Mouse (Mus musculus): ENCODE measurements around the gene Gm20388. TPM values are rescaled to one million over a fixed set of nuclear protein-coding genes. Genes with fewer than 3 reads are reported as not detected.

Gene Gm20388
- total and polyA plus RNA-seq, 2 experiments from 2014 or later: 51.3 TPM; not detected in 1

- 49% methylated on average over 33 of the region's 33 CpGs for WGBS
- no peak overlapping the region for H3K27ac ChIP-seq (ENCODE audit: low read depth, low read length)
- no peaks in the 10 kb centered on the region for H3K9me3 ChIP-seq (ENCODE audit: low read length)
- H3K9ac ChIP-seq: no peak overlapping the region
- DNase-seq (no peak), ATAC-seq (no peak)
- H3K4me2 ChIP-seq (ENCODE audit: low read depth): no peak overlapping the region
- no peak overlapping the region for H3K4me3 ChIP-seq (ENCODE audit: low read depth, low read length)
- no peaks in the 10 kb centered on the region for H3K4me1 ChIP-seq (ENCODE audit: insufficient read depth)
- no peaks in the 10 kb centered on the region for H3K36me3 ChIP-seq (ENCODE audit: insufficient read depth)
- TF ChIP-seq CTCF (IDR thresholded peaks at IDR 0.05; ENCODE audit: low read depth): no peak
- H3K27me3 ChIP-seq (ENCODE audit: insufficient read depth, low read length): no peaks in the 10 kb centered on the region
These were observed 1309.7 kb downstream of the Gm20388 start for GRCm38 (mm10) chr8:121220103-121220899.

DNA sequence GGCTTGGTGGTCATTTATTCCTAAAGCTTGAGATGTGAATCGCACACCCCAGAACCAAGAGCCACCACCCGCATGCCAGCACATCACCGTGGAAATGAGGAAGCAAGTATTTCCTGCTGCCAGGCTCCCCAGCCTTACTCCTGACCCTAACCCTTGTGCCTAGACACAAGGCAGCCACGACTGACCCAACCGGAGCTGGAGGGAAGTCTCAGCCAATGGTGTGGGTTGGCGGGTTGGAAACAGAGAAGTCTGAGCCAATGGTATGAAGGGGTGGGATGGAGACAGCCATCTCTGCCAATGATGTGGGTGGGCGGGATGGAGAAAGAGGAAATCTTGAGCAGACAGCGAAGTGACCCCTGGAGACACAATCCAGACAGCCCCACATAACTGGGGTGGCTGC, 1314.1 kb downstream of the Gm20388 start:
- DNase-seq: no peak
- no peaks in the 10 kb centered on the region for H3K36me3 ChIP-seq (ENCODE audit: insufficient read depth)
- WGBS: 79% methylated on average over 8 of the region's 8 CpGs

DNA sequence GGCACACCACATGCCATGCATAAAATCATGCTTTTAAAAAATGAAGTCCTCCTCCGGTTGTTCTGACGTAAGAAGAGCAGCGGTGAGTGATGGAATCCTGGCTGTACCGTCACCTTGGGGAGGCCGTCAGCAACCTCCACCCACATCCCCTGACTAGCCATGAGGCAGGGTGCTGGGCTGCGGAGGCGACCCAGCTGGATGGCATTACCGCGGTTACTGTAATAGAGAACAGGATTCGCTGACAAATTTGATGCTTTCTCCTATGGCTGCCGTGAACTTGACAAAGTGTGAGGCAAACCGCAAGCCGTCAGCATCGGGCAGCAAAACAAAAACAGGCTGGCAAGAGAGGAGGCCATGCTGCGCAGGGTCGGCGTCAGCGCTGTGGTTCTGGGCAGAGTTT, 1317.1 kb downstream of the Gm20388 start:
- ATAC-seq (peak; percentile 58), DNase-seq (no peak)
- Histone ChIP-seq H3K4me2 (ENCODE audit: low read depth) (no peak overlapping the region), H3K4me1 (ENCODE audit: insufficient read depth) (no peaks in the 10 kb centered on the region), H3K4me3 (ENCODE audit: low read depth, low read length) (no peak overlapping the region), H3K27me3 (ENCODE audit: insufficient read depth, low read length) (no peaks in the 10 kb centered on the region), H3K27ac (ENCODE audit: low read depth, low read length) (no peak overlapping the region), H3K9ac (no peak overlapping the region), H3K36me3 (ENCODE audit: insufficient read depth) (no peaks in the 10 kb centered on the region), H3K9me3 (ENCODE audit: low read length) (no peaks in the 10 kb centered on the region)
- 74% methylated on average over 18 of the region's 18 CpGs for WGBS
- no peak for TF ChIP-seq CTCF (IDR thresholded peaks at IDR 0.05; ENCODE audit: low read depth)

More for the DNA sequence above, 1314.1 kb downstream of the Gm20388 start:
- Histone ChIP-seq H3K9ac (no peak overlapping the region), H3K27me3 (ENCODE audit: insufficient read depth, low read length) (no peaks in the 10 kb centered on the region), H3K9me3 (ENCODE audit: low read length) (no peaks in the 10 kb centered on the region), H3K4me1 (ENCODE audit: insufficient read depth) (no peaks in the 10 kb centered on the region), H3K27ac (ENCODE audit: low read depth, low read length) (no peak overlapping the region), H3K4me2 (ENCODE audit: low read depth) (no peak overlapping the region), H3K4me3 (ENCODE audit: low read depth, low read length) (no peak overlapping the region)
- no peak for ATAC-seq
- TF ChIP-seq CTCF (IDR thresholded peaks at IDR 0.05; ENCODE audit: low read depth): no peak

DNA sequence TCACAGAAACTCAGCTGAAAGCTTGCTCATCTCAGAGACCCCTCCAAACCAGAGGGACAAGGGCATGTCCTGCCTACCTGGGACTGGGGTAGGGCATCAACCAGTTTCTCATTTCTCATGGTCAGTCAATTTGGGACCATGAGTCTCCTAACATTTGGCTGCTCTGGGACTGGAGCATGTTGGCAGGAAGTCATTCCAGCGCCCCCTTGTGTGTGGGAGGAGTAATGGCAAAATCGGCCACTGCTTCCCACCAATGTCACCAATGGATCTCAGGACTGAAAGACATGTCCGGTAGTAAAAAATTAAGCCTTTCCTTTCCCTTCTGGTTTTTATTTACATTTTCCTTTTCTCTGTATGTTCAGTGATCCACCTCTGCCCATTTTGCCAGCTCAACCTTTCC, 1318.3 kb downstream of the Gm20388 start:
- ATAC-seq: no peak

GRCm38 (mm10) chr8:121229550-121229949, 1318.9 kb downstream of the Gm20388 start:
- Histone ChIP-seq H3K4me2 (ENCODE audit: low read depth) (no peak overlapping the region), H3K4me1 (ENCODE audit: insufficient read depth) (no peaks in the 10 kb centered on the region), H3K27me3 (ENCODE audit: insufficient read depth, low read length) (no peaks in the 10 kb centered on the region), H3K36me3 (ENCODE audit: insufficient read depth) (no peaks in the 10 kb centered on the region), H3K9ac (no peak overlapping the region), H3K9me3 (ENCODE audit: low read length) (no peaks in the 10 kb centered on the region), H3K4me3 (ENCODE audit: low read depth, low read length) (no peak overlapping the region), H3K27ac (ENCODE audit: low read depth, low read length) (no peak overlapping the region)
- WGBS: 54% methylated on average over 7 of the region's 7 CpGs
- no peak for TF ChIP-seq CTCF (IDR thresholded peaks at IDR 0.05; ENCODE audit: low read depth)
- DNase-seq (no peak), ATAC-seq (no peak)

More for the DNA sequence above, 1318.3 kb downstream of the Gm20388 start:
- Histone ChIP-seq H3K4me2 (ENCODE audit: low read depth) (no peak overlapping the region), H3K27ac (ENCODE audit: low read depth, low read length) (no peak overlapping the region), H3K4me3 (ENCODE audit: low read depth, low read length) (no peak overlapping the region), H3K36me3 (ENCODE audit: insufficient read depth) (no peaks in the 10 kb centered on the region), H3K4me1 (ENCODE audit: insufficient read depth) (no peaks in the 10 kb centered on the region), H3K9me3 (ENCODE audit: low read length) (no peaks in the 10 kb centered on the region), H3K9ac (no peak overlapping the region), H3K27me3 (ENCODE audit: insufficient read depth, low read length) (no peaks in the 10 kb centered on the region)
- DNase-seq: no peak
- WGBS: 72% methylated on average over 3 of the region's 3 CpGs
- TF ChIP-seq CTCF (IDR thresholded peaks at IDR 0.05; ENCODE audit: low read depth): peak; percentile 54

- no peaks in the 10 kb centered on the region for H3K27me3 ChIP-seq (ENCODE audit: insufficient read depth, low read length)
- no peak overlapping the region for H3K4me3 ChIP-seq (ENCODE audit: low read depth, low read length)
- H3K27ac ChIP-seq (ENCODE audit: low read depth, low read length): no peak overlapping the region
- H3K4me1 ChIP-seq (ENCODE audit: insufficient read depth): no peaks in the 10 kb centered on the region
- no peak for TF ChIP-seq CTCF (IDR thresholded peaks at IDR 0.05; ENCODE audit: low read depth)
- no peak for ATAC-seq
- H3K4me2 ChIP-seq (ENCODE audit: low read depth): no peak overlapping the region
- no peaks in the 10 kb centered on the region for H3K9me3 ChIP-seq (ENCODE audit: low read length)
- 10% methylated on average over 4 of the region's 4 CpGs for WGBS
- H3K9ac ChIP-seq: no peak overlapping the region
- DNase-seq: no peak
- H3K36me3 ChIP-seq (ENCODE audit: insufficient read depth): no peaks in the 10 kb centered on the region
These were observed 1322.6 kb downstream of the Gm20388 start for GRCm38 (mm10) chr8:121233196-121233595.

DNA sequence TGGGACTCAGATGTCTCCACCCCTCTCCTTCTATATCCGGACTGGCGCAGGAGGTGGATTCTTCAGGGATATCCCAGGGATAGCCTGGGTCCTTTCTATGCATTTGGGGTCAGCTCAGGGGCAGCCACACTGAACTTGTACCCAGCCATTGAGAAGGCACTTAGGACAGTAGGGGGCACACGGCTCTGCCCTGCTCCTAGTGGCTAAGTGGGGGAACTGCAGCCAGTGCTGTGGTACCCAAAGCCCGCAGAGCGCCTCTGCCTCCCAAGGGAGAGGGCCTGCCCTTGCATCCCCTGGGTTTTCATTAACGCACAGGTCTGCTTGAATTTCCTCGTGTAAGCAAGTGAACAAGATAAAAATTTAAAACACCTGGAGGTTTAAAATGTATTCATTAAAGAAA, 1324.3 kb downstream of the Gm20388 start:
- DNase-seq (no peak), ATAC-seq (no peak)
- H3K9ac ChIP-seq: no peak overlapping the region
- no peaks in the 10 kb centered on the region for H3K4me1 ChIP-seq (ENCODE audit: insufficient read depth)
- WGBS: 77% methylated on average over 7 of the region's 7 CpGs
- H3K36me3 ChIP-seq (ENCODE audit: insufficient read depth): no peaks in the 10 kb centered on the region
- H3K27ac ChIP-seq (ENCODE audit: low read depth, low read length): no peak overlapping the region
- H3K9me3 ChIP-seq (ENCODE audit: low read length): no peaks in the 10 kb centered on the region
- no peak overlapping the region for H3K4me3 ChIP-seq (ENCODE audit: low read depth, low read length)
- peak; percentile 67 for TF ChIP-seq CTCF (IDR thresholded peaks at IDR 0.05; ENCODE audit: low read depth)
- H3K27me3 ChIP-seq (ENCODE audit: insufficient read depth, low read length): no peaks in the 10 kb centered on the region
- H3K4me2 ChIP-seq (ENCODE audit: low read depth): no peak overlapping the region

All from forebrain, postnatal 0 days (tissue).